In genomic region chr11:63008004-63008403, GRCm38 (mm10) we compare ENCODE assay signal across 22 mouse cellular contexts. TPM values are rescaled to one million over a fixed set of nuclear protein-coding genes. Genes with fewer than 3 reads are reported as not detected.
"Had no signal": no experiment of that assay in that cellular context is flagged by ENCODE, and none has a peak within 500 bp of the region (broad histone marks: within the 10 kb centered on the region; RNA-seq: fewer than 3 reads in every experiment).

No protein-coding gene starts in this region.

- H3K4me1 ChIP-seq: megakaryocyte, embryonic 14.5 days; midbrain, embryonic 15.5 days; neural tube, embryonic 12.5 days had no signal

- H3K27me3 ChIP-seq: intestine, embryonic 15.5 days; limb, embryonic 12.5 days; megakaryocyte, embryonic 14.5 days; midbrain, embryonic 15.5 days; neural tube, embryonic 12.5 days; stomach, embryonic 15.5 days had no signal

- H3K4me2 ChIP-seq: intestine, embryonic 15.5 days; limb, embryonic 12.5 days; midbrain, embryonic 11.5 days; midbrain, embryonic 15.5 days; neural tube, embryonic 12.5 days; stomach, embryonic 15.5 days had no signal

- DNase-seq: liver; lung, adult 18-20 months; right cerebral cortex, postnatal 4 days; thymus, adult 2 months; thymus, postnatal 25 days had no signal

- H3K4me3 ChIP-seq: intestine, embryonic 15.5 days; layer of hippocampus, adult 2 months; limb, embryonic 12.5 days; megakaryocyte, embryonic 14.5 days; midbrain, embryonic 15.5 days; neural tube, embryonic 12.5 days; stomach, embryonic 15.5 days had no signal

- H3K9ac ChIP-seq: intestine, embryonic 15.5 days; limb, embryonic 12.5 days; liver, embryonic 14.5 days; midbrain, embryonic 15.5 days; neural tube, embryonic 12.5 days; stomach, embryonic 15.5 days had no signal

- H3K36me3 ChIP-seq: intestine, embryonic 15.5 days; limb, embryonic 12.5 days; midbrain, embryonic 15.5 days; neural tube, embryonic 12.5 days; stomach, embryonic 15.5 days had no signal

- H3K27ac ChIP-seq: intestine, embryonic 15.5 days; kidney, postnatal 0 days; layer of hippocampus, adult 2 months; limb, embryonic 12.5 days; liver, embryonic 14.5 days; macrophage; midbrain, embryonic 15.5 days; neural tube, embryonic 12.5 days; stomach, embryonic 15.5 days had no signal

- ATAC-seq: intestine, embryonic 15.5 days; midbrain, embryonic 15.5 days had no signal

- H3K9me3 ChIP-seq: intestine, embryonic 15.5 days; limb, embryonic 12.5 days; midbrain, embryonic 15.5 days; neural tube, embryonic 12.5 days; stomach, embryonic 15.5 days had no signal

RNA-seq across cellular contexts. Expression of gene Tekt3, which starts 53.5 kb away (rescaled TPM):
- total RNA-seq: left cerebral cortex, postnatal 36 days; monocyte, adult 5-6 weeks; neutrophil, adult 5-6 weeks had no signal
- polyA plus RNA-seq: kidney, postnatal 0 days; limb, embryonic 12.5 days; liver, embryonic 14.5 days; macrophage; midbrain, embryonic 11.5 days; midbrain, embryonic 15.5 days; neural tube, embryonic 12.5 days; spleen, adult 2 months; stomach, embryonic 15.5 days; urinary bladder, adult 2 months had no signal

RNA-seq across cellular contexts. Expression of gene Cdrt4, which starts 57.0 kb away (rescaled TPM):
- total RNA-seq: layer of hippocampus, adult 2 months; layer of hippocampus, postnatal 10 days; left cerebral cortex, postnatal 36 days; neutrophil, adult 5-6 weeks had no signal
- polyA plus RNA-seq: intestine, embryonic 15.5 days; limb, embryonic 12.5 days; liver, embryonic 14.5 days; macrophage; midbrain, embryonic 11.5 days; midbrain, embryonic 15.5 days; spleen, adult 2 months; thymus, adult 2 months had no signal
